ENCODE assay signal across 8 mouse cellular contexts in genomic region chr3:96593790-96594560, GRCm38 (mm10). TPM values are rescaled to one million over a fixed set of nuclear protein-coding genes. Genes with fewer than 3 reads are reported as not detected.
A peak's percentile ranks its signal among the peaks of the same experiment; 100 is the strongest.
DNase-seq lines count a peak whose midpoint lies in the region; ATAC-seq and TF ChIP-seq lines count a peak whose summit lies in the region.

TSS of gene Polr3gl (minus strand) at chr3:96594181.

- peak within 1 kb of the TSS; percentile 56 for H3K9ac ChIP-seq in ES-Bruce4 (ENCODE audit: low read depth, poor library complexity, severe bottlenecking)
- peak within 1 kb of the TSS; percentile 70 for H3K9ac ChIP-seq in forebrain, embryonic 14.5 days (ENCODE audit: low read length)

- H3K4me3 ChIP-seq in ES-Bruce4 (ENCODE audit: low read depth, low read length) = peak within 1 kb of the TSS; percentile 97
- peak within 1 kb of the TSS; percentile 55 for H3K4me3 ChIP-seq in forebrain, embryonic 14.5 days (ENCODE audit: low read depth, low read length)
- H3K4me3 ChIP-seq in lung, adult 2 months (replicated peaks; ENCODE audit: extremely low read depth, low read depth, low read length) = peak within 1 kb of the TSS; percentile 90

- peak; percentile 29 for TF ChIP-seq CTCF in ES-Bruce4 (IDR thresholded peaks at IDR 0.05; ENCODE audit: low read depth, low read length)
- no peak for TF ChIP-seq CTCF in lung, adult 2 months (IDR thresholded peaks at IDR 0.05; ENCODE audit: insufficient read depth, low read length)

- intact Hi-C loops in heart, postnatal 14 days (cut with DNase I) = no loop called here

- H3K4me2 ChIP-seq in forebrain, embryonic 14.5 days (ENCODE audit: low read length) = peak within 1 kb of the TSS; percentile 81

- WGBS in forebrain, embryonic 14.5 days = under 1% methylated on average over 36 of the region's 38 CpGs
- under 1% methylated on average over 37 of the region's 38 CpGs for WGBS in lung, adult 2 months

- peaks cover 2% of the 10 kb centered on the region for H3K4me1 ChIP-seq in ES-Bruce4 (ENCODE audit: control insufficient read depth, insufficient read depth, low read length)
- peaks cover 33% of the 10 kb centered on the region for H3K4me1 ChIP-seq in forebrain, embryonic 14.5 days (ENCODE audit: control insufficient read depth, insufficient read depth, low read length)
- H3K4me1 ChIP-seq in lung, adult 2 months (ENCODE audit: control insufficient read depth, insufficient read depth, low read length) = peaks cover 10% of the 10 kb centered on the region

- H3K36me3 ChIP-seq in ES-Bruce4 (ENCODE audit: control insufficient read depth, insufficient read depth, low read length, poor library complexity, severe bottlenecking) = no peaks in the 10 kb centered on the region
- no peaks in the 10 kb centered on the region for H3K36me3 ChIP-seq in forebrain, embryonic 14.5 days (ENCODE audit: control insufficient read depth, insufficient read depth, low read length)

- H3K27me3 ChIP-seq in ES-Bruce4 (ENCODE audit: control insufficient read depth, insufficient read depth, low read length, poor library complexity, severe bottlenecking) = no peaks in the 10 kb centered on the region
- no peaks in the 10 kb centered on the region for H3K27me3 ChIP-seq in forebrain, embryonic 14.5 days (replicated peaks; ENCODE audit: control insufficient read depth, insufficient read depth, low read length)

- ATAC-seq in cerebellum, adult (ENCODE audit: insufficient number of reproducible peaks, low FRiP score, low TSS enrichment) = peak; percentile 83
- peak; percentile 87 for ATAC-seq in forebrain, embryonic 14.5 days
- peak; percentile 93 for ATAC-seq in neutrophil, adult 5-6 weeks (ENCODE audit: extremely low read depth, insufficient number of reproducible peaks, low FRiP score, poor library complexity, severe bottlenecking)

- H3K9me3 ChIP-seq in ES-Bruce4 (replicated peaks; ENCODE audit: control insufficient read depth, insufficient read depth, low read length, poor library complexity, severe bottlenecking) = no peaks in the 10 kb centered on the region
- H3K9me3 ChIP-seq in forebrain, embryonic 14.5 days (replicated peaks; ENCODE audit: control insufficient read depth, low read length) = no peaks in the 10 kb centered on the region

- TF ChIP-seq POLR2A in ES-Bruce4 (IDR thresholded peaks at IDR 0.05; ENCODE audit: insufficient read depth, low read length) = peak; percentile 36
- peak; percentile 77; the same call in 1 of the 2 replicates for TF ChIP-seq POLR2A in lung, adult 2 months (IDR thresholded peaks at IDR 0.05; ENCODE audit: borderline replicate concordance, extremely low read depth, low read depth, low read length)

- DNase-seq in forebrain, embryonic 14.5 days (ENCODE audit: low spot score) = peak; percentile 96
- DNase-seq in heart, postnatal 14 days = peak; percentile 93
- peak; percentile 91 to 95 for DNase-seq in layer of hippocampus, adult 18-20 months (ENCODE audit: low spot score in 2 of 2)
- peak; percentile 95 for DNase-seq in lung, adult 2 months
- peak; percentile 89 to 91 for DNase-seq in thymus, adult 18-20 months

- H3K27ac ChIP-seq in ES-Bruce4 (ENCODE audit: insufficient read depth, low read length) = peak within 1 kb of the TSS; percentile 35
- H3K27ac ChIP-seq in forebrain, embryonic 14.5 days (ENCODE audit: low read depth, low read length) = peak within 1 kb of the TSS; percentile 49

- TF ChIP-seq EP300 in ES-Bruce4 (IDR thresholded peaks at IDR 0.05; ENCODE audit: insufficient read depth, low read depth, low read length) = peak; percentile 58; the same call in 1 of the 2 replicates

RNA-seq across cellular contexts. Expression of gene Polr3gl, which starts in this region (rescaled TPM):
- 16.2 and 22.8 TPM in 2 replicates for polyA plus RNA-seq in ES-Bruce4 (2011; ENCODE audit: insufficient read depth, insufficient read length, low read depth, missing spikeins)
- polyA plus RNA-seq in forebrain, embryonic 14.5 days (2014; fragmentation: Nextera tagmentation; extraction: Ambion mirVana) = 8.0 and 8.2 TPM in 2 replicates
- 10 to 100 TPM; 21.8 to 25.3 TPM for total RNA-seq in heart, postnatal 14 days (2021)
- total RNA-seq in layer of hippocampus, adult 18-20 months (2021) = 10 to 100 TPM; 28.7 to 31.6 TPM
- 18.3 and 21.3 TPM in 2 replicates for polyA plus RNA-seq in lung, adult 2 months (2012; rRNA removed)
- 63.6 and 63.9 TPM in 2 replicates for total RNA-seq in neutrophil, adult 5-6 weeks (2017)

Comparison
In these comparisons a context has a peak if more than half of its experiments do, and no peak if none do; other contexts are left out.
1. Peak in every context shown above with its lines: DNase-seq, ATAC-seq, H3K4me3 ChIP-seq and H3K27ac ChIP-seq.